Mouse (Mus musculus): ENCODE results near the gene Taf9. TPM values are rescaled to one million over a fixed set of nuclear protein-coding genes. Genes with fewer than 3 reads are reported as not detected.

Taf9 gene
- total and polyA plus RNA-seq, 2 experiments from 2014 or later, result 1.8 to 10.5 TPM

DNA sequence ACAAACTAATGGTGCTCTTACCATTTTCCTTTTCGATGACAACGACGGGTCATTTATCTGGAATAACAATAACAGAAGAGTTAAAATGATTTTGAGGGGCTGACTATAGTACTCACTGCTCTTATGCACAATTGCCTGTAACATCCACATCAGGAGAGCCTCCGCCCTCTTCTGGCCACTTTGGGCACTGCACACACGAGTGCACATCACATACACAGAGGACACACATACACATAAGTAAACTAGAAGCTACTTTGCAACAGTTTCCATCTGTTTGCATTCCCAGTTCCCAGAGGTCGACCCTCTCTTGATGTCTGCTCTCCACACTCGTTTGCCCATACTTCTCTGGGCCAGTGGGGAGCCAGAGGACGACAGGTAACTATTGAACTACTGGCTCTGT lies 43.6 kb upstream of the Taf9 start:
- H3K9me3 ChIP-seq (replicated peaks; ENCODE audit: control insufficient read depth, low read length), result no peaks in the 10 kb centered on the region

DNA sequence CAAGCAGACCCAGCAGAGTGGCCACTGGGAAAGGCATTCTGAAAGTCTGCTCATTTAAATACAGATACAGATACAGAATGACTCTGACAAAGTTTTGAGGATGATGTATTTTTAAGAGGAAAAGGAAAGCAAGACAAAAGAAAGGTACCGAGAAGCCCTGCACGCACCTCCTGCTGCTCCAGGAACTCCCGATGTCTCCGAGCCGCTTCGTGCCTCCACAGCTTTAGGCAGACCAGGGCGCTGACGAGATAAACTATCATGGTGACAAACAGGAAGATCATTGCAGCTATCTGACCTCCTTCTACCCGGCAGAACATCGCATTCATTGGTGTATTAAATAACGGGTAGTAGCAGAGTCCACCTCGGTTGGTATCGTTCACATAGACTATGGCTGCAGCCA lies 40.1 kb upstream of the Taf9 start:
- Histone ChIP-seq H3K9ac (replicated peaks; ENCODE audit: low read depth, low read length) (no peak overlapping the region), H3K27me3 (ENCODE audit: control insufficient read depth, insufficient read depth, low read length) (no peaks in the 10 kb centered on the region), H3K4me1 (ENCODE audit: control insufficient read depth, insufficient read depth) (no peaks in the 10 kb centered on the region), H3K9me3 (replicated peaks; ENCODE audit: control insufficient read depth, low read length) (no peaks in the 10 kb centered on the region), H3K27ac (ENCODE audit: low read depth) (no peak overlapping the region), H3K36me3 (replicated peaks; ENCODE audit: control insufficient read depth, insufficient read depth, low read length) (no peaks in the 10 kb centered on the region), H3K4me3 (ENCODE audit: low read depth, low read length) (no peak overlapping the region), H3K4me2 (ENCODE audit: low read depth, low read length) (no peak overlapping the region)
- no peak for ATAC-seq (ENCODE audit: insufficient read depth, low read depth)
- no peak for DNase-seq (ENCODE audit: low spot score)
- 76% methylated on average over 13 of the region's 13 CpGs for WGBS
- no peak for TF ChIP-seq CTCF (IDR thresholded peaks at IDR 0.05; ENCODE audit: low read depth)
- TF ChIP-seq EP300 (IDR thresholded peaks at IDR 0.05; ENCODE audit: low read depth), result no peak

More for the DNA sequence above, 43.6 kb upstream of the Taf9 start:
- WGBS, result 90% methylated on average over 8 of the region's 8 CpGs
- no peaks in the 10 kb centered on the region for H3K36me3 ChIP-seq (replicated peaks; ENCODE audit: control insufficient read depth, insufficient read depth, low read length)
- H3K4me1 ChIP-seq (ENCODE audit: control insufficient read depth, insufficient read depth), result no peaks in the 10 kb centered on the region
- DNase-seq (ENCODE audit: low spot score) (no peak), ATAC-seq (ENCODE audit: insufficient read depth, low read depth) (no peak)
- no peak for TF ChIP-seq EP300 (IDR thresholded peaks at IDR 0.05; ENCODE audit: low read depth)
- no peak; the same call in 1 of the 2 replicates for TF ChIP-seq CTCF (IDR thresholded peaks at IDR 0.05; ENCODE audit: low read depth)
- H3K9ac ChIP-seq (replicated peaks; ENCODE audit: low read depth, low read length), result no peak overlapping the region
- H3K27me3 ChIP-seq (ENCODE audit: control insufficient read depth, insufficient read depth, low read length), result no peaks in the 10 kb centered on the region
- no peak overlapping the region for H3K27ac ChIP-seq (ENCODE audit: low read depth)
- H3K4me2 ChIP-seq (ENCODE audit: low read depth, low read length), result no peak overlapping the region
- no peak overlapping the region for H3K4me3 ChIP-seq (ENCODE audit: low read depth, low read length)

DNA sequence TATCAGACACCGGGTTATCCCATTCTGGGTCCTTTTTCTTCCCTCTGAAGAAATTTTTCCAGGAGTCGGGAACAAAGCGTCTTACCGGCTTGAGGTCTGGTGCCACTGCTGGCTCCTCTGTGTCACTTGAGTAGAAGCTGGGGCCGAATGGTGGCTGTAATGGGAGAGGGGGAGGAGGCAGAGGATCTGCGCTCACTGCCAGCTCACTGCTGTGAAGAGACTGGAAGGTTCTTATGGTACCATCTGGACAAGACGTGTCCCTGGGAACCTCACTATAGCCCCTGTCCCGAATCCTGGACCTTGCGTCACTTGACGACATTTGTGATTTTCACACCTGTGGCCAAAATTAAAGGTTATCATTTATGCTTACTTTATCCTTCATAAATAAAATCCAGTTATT lies 39.1 kb upstream of the Taf9 start:
- 88% methylated on average over 10 of the region's 10 CpGs for WGBS
- DNase-seq (ENCODE audit: low spot score), result no peak
- Histone ChIP-seq H3K9me3 (replicated peaks; ENCODE audit: control insufficient read depth, low read length) (no peaks in the 10 kb centered on the region), H3K27ac (ENCODE audit: low read depth) (no peak overlapping the region), H3K9ac (replicated peaks; ENCODE audit: low read depth, low read length) (no peak overlapping the region), H3K27me3 (ENCODE audit: control insufficient read depth, insufficient read depth, low read length) (no peaks in the 10 kb centered on the region), H3K4me3 (ENCODE audit: low read depth, low read length) (no peak overlapping the region), H3K36me3 (replicated peaks; ENCODE audit: control insufficient read depth, insufficient read depth, low read length) (peaks cover under 1% of the 10 kb centered on the region), H3K4me2 (ENCODE audit: low read depth, low read length) (no peak overlapping the region), H3K4me1 (ENCODE audit: control insufficient read depth, insufficient read depth) (no peaks in the 10 kb centered on the region)
- ATAC-seq (ENCODE audit: insufficient read depth, low read depth), result no peak
- TF ChIP-seq EP300 (IDR thresholded peaks at IDR 0.05; ENCODE audit: low read depth), result no peak
- no peak for TF ChIP-seq CTCF (IDR thresholded peaks at IDR 0.05; ENCODE audit: low read depth)

DNA sequence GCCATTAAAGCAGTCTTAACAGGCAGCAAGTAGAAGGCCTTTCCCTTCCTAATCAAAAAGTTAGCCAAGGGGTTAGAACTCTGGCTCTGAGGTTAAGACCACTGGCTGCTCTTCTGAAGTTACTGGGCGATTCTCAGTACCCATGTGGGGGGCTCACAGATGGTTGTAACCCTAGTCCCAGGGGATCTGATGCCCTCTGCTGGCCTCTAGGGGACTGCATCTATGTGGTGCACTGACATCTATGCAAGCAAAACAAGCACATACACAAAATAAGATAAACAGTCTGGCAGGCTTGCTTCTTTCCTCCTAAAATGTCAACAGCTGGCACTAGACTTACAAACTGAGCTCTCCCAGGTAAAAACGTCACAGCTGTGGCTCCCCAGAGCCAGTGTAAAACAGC lies 38.5 kb upstream of the Taf9 start:
- WGBS, result 54% methylated on average over 2 of the region's 2 CpGs
- H3K27me3 ChIP-seq (ENCODE audit: control insufficient read depth, insufficient read depth, low read length), result no peaks in the 10 kb centered on the region

GRCm38 (mm10) chr13:100616181-100617087 lies 34.9 kb upstream of the Taf9 start, which contains the start of gene Marveld2:
Gene Marveld2, minus strand, starts transcription at chr13:100616971.
- H3K4me2 ChIP-seq (ENCODE audit: low read depth, low read length), result peak within 1 kb of the TSS; percentile 99
- ATAC-seq (ENCODE audit: insufficient read depth, low read depth) (peak; percentile 53; the same call in 1 of the 2 replicates), DNase-seq (ENCODE audit: low spot score) (no peak)
- no peaks in the 10 kb centered on the region for H3K9me3 ChIP-seq (replicated peaks; ENCODE audit: control insufficient read depth, low read length)
- no peaks in the 10 kb centered on the region for H3K4me1 ChIP-seq (ENCODE audit: control insufficient read depth, insufficient read depth)
- H3K9ac ChIP-seq (replicated peaks; ENCODE audit: low read depth, low read length), result peak within 1 kb of the TSS; percentile 54
- peaks cover 24% of the 10 kb centered on the region for H3K36me3 ChIP-seq (replicated peaks; ENCODE audit: control insufficient read depth, insufficient read depth, low read length)
- no peak within 1 kb of the TSS for H3K27ac ChIP-seq (ENCODE audit: low read depth)
- peak within 1 kb of the TSS; percentile 77 for H3K4me3 ChIP-seq (ENCODE audit: low read depth, low read length)
- TF ChIP-seq CTCF (IDR thresholded peaks at IDR 0.05; ENCODE audit: low read depth) (no peak), EP300 (IDR thresholded peaks at IDR 0.05; ENCODE audit: low read depth) (no peak)
- WGBS, result 3% methylated on average over 77 of the region's 77 CpGs
- no peaks in the 10 kb centered on the region for H3K27me3 ChIP-seq (ENCODE audit: control insufficient read depth, insufficient read depth, low read length)

More for the DNA sequence above, 38.5 kb upstream of the Taf9 start:
- Histone ChIP-seq H3K36me3 (replicated peaks; ENCODE audit: control insufficient read depth, insufficient read depth, low read length) (peaks cover 6% of the 10 kb centered on the region), H3K4me2 (ENCODE audit: low read depth, low read length) (no peak overlapping the region), H3K9me3 (replicated peaks; ENCODE audit: control insufficient read depth, low read length) (no peaks in the 10 kb centered on the region), H3K4me3 (ENCODE audit: low read depth, low read length) (no peak overlapping the region), H3K27ac (ENCODE audit: low read depth) (no peak overlapping the region), H3K4me1 (ENCODE audit: control insufficient read depth, insufficient read depth) (no peaks in the 10 kb centered on the region), H3K9ac (replicated peaks; ENCODE audit: low read depth, low read length) (no peak overlapping the region)
- DNase-seq (ENCODE audit: low spot score) (no peak), ATAC-seq (ENCODE audit: insufficient read depth, low read depth) (no peak)
- TF ChIP-seq EP300 (IDR thresholded peaks at IDR 0.05; ENCODE audit: low read depth) (no peak), CTCF (IDR thresholded peaks at IDR 0.05; ENCODE audit: low read depth) (no peak)

Data from heart, postnatal 0 days (tissue).